Mouse (Mus musculus) layer of hippocampus, adult 18-20 months (tissue): Measurements from ENCODE around the gene Slc12a6. TPM values are rescaled to one million over a fixed set of nuclear protein-coding genes. Genes with fewer than 3 reads are reported as not detected.
A peak's percentile ranks its signal among the peaks of the same experiment; 100 is the strongest.
"Not testable (repeated sequence)": the region's sequence is repeated elsewhere in the genome, so short reads cannot be mapped to it uniquely, and the experiment has no call there.

Source experiments
- DNase-seq, 2 experiments: peaks; one replicate each; pipeline ENCODE4 v3.0.0; 2022; ENCODE audit warnings: low spot score in 2 of 2
- total RNA-seq, 2 experiments: library from RNA; stranded (reverse); gene quantifications; 2 replicates each; pipeline ENCODE4 v1.2.3; 2021

Slc12a6 gene
- total RNA-seq, 2 experiments from 2014 or later = 102 to 105 TPM

- DNase-seq = peak; percentile 86 to 95
Observed at GRCm38 (mm10) chr2:112261748-112262653, 3.6 kb upstream of the Slc12a6 start, which contains the start of gene Nop10. TSS of gene Nop10 (plus strand) at chr2:112261926.

- peak in 1 of 2 experiments; percentile 39 for DNase-seq
Observed at GRCm38 (mm10) chr2:112262779-112263295, 2.8 kb upstream of the Slc12a6 start.

- no peak for DNase-seq
Observed at GRCm38 (mm10) chr2:112264364-112264763, 1.3 kb upstream of the Slc12a6 start.

- DNase-seq = peak; percentile 34 to 56
Observed at GRCm38 (mm10) chr2:112266242-112266592, 592 bp downstream of the Slc12a6 start, which contains the start of gene Gm21985. TSS of gene Gm21985 (plus strand) at chr2:112266314.

GRCm38 (mm10) chr2:112266780-112267179, 1.2 kb downstream of the Slc12a6 start:
- peak in 1 of 2 experiments; percentile 25 for DNase-seq

GRCm38 (mm10) chr2:112267547-112268269, 2.1 kb downstream of the Slc12a6 start:
- DNase-seq = no peak

- no peak for DNase-seq
Observed at GRCm38 (mm10) chr2:112270011-112270410, 4.4 kb downstream of the Slc12a6 start.

GRCm38 (mm10) chr2:112272909-112273308, 7.3 kb downstream of the Slc12a6 start:
- no peak for DNase-seq

GRCm38 (mm10) chr2:112273474-112273873, 7.8 kb downstream of the Slc12a6 start:
- no peak for DNase-seq

- DNase-seq = no peak
Observed at GRCm38 (mm10) chr2:112276870-112277269, 11.2 kb downstream of the Slc12a6 start.

GRCm38 (mm10) chr2:112282846-112283245, 17.2 kb downstream of the Slc12a6 start:
- DNase-seq = no peak

- no peak for DNase-seq
Observed at GRCm38 (mm10) chr2:112284363-112285030, 18.9 kb downstream of the Slc12a6 start.

GRCm38 (mm10) chr2:112285031-112285390, 19.4 kb downstream of the Slc12a6 start:
- no peak for DNase-seq

- not testable (repeated sequence) for DNase-seq
Observed at GRCm38 (mm10) chr2:112286062-112286461, 20.4 kb downstream of the Slc12a6 start.

- no peak for DNase-seq
Observed at GRCm38 (mm10) chr2:112287059-112287458, 21.4 kb downstream of the Slc12a6 start.

- no peak for DNase-seq
Observed at GRCm38 (mm10) chr2:112289507-112289906, 23.9 kb downstream of the Slc12a6 start.

- DNase-seq = peak in 1 of 2 experiments; percentile 34
Observed at GRCm38 (mm10) chr2:112292823-112293222, 27.2 kb downstream of the Slc12a6 start.

GRCm38 (mm10) chr2:112296211-112296610, 30.6 kb downstream of the Slc12a6 start:
- DNase-seq = peak in 1 of 2 experiments; percentile 54

GRCm38 (mm10) chr2:112298221-112298620, 32.6 kb downstream of the Slc12a6 start:
- DNase-seq = no peak

- DNase-seq = peak in 1 of 2 experiments; percentile 35
Observed at GRCm38 (mm10) chr2:112308671-112309070, 43.0 kb downstream of the Slc12a6 start.

- peak in 1 of 2 experiments; percentile 50 for DNase-seq
Observed at GRCm38 (mm10) chr2:112309161-112309600, 43.6 kb downstream of the Slc12a6 start.
